Mouse (Mus musculus) forebrain, embryonic 14.5 days (tissue): Measurements from ENCODE around the gene Gm21789. TPM values are rescaled to one million over a fixed set of nuclear protein-coding genes. Genes with fewer than 3 reads are reported as not detected.
"Not testable (repeated sequence)": the region's sequence is repeated elsewhere in the genome, so short reads cannot be mapped to it uniquely, and the experiment has no call there.

Experiments used
- ATAC-seq: fragments of 200-750 bp; cut with Nextera tagmentation; 2 replicates; pipeline ENCODE4 v1.8.0; 2017; ENCODE audit warnings: mild to moderate bottlenecking, moderate library complexity
- DNase-seq: peaks from one replicate; pipeline ENCODE4 v3.0.0-alpha.2; 2015; ENCODE audit warnings: low spot score
- H3K27ac ChIP-seq: fragments of 300-500 bp; sonication (generic); 2 replicates; pipeline ENCODE4 v1.5.1; 2014; ENCODE audit warnings: low read depth, mild to moderate bottlenecking, control low read depth, low read length, moderate library complexity
- H3K27me3 ChIP-seq: fragments of 300-500 bp; sonication (generic); replicated peaks from 2 replicates; pipeline ENCODE4 v1.6.1; 2014; ENCODE audit warnings: low read length, control low read depth, mixed read lengths; ENCODE audit not compliant: control insufficient read depth, insufficient read depth
- H3K36me3 ChIP-seq: fragments of 300-500 bp; sonication (generic); 2 replicates; pipeline ENCODE4 v1.6.1; 2014; ENCODE audit warnings: low read length, control low read depth; ENCODE audit not compliant: control insufficient read depth, insufficient read depth
- H3K4me1 ChIP-seq: fragments of 300-500 bp; sonication (generic); 2 replicates; pipeline ENCODE4 v1.6.1; 2014; ENCODE audit warnings: antibody characterized with exemption, low read length, control low read depth; ENCODE audit not compliant: control insufficient read depth, insufficient read depth
- H3K4me2 ChIP-seq: fragments of 300-500 bp; sonication (generic); 2 replicates; pipeline ENCODE4 v1.6.1; 2014; ENCODE audit warnings: mild to moderate bottlenecking, control low read depth, low read length
- H3K4me3 ChIP-seq: fragments of 300-500 bp; sonication (generic); 2 replicates; pipeline ENCODE4 v1.5.1; 2014; ENCODE audit warnings: low read depth, low read length, control low read depth
- H3K9ac ChIP-seq: fragments of 300-500 bp; sonication (generic); 2 replicates; pipeline ENCODE4 v1.6.1; 2014; ENCODE audit warnings: mild to moderate bottlenecking, low read length, control low read depth, moderate library complexity
- H3K9me3 ChIP-seq: fragments of 300-500 bp; sonication (generic); replicated peaks from 2 replicates; pipeline ENCODE4 v1.6.1; 2016; ENCODE audit warnings: low read length, control low read depth, mixed read lengths; ENCODE audit not compliant: control insufficient read depth
- WGBS: fragments of 180-500 bp; shearing (Covaris S2); extraction: QIAGEN DNeasy Blood & Tissue Kit; methylation state at CpG from one replicate; pipeline ENCODE4 v1.1.7; 2014; 5-methylcytosine and 5-hydroxymethylcytosine counted together
- polyA plus RNA-seq: library from polyadenylated mRNA; unstranded; fragments of >200 nt; fragmentation: Nextera tagmentation; extraction: Ambion mirVana; gene quantifications from 2 replicates; pipeline ENCODE4 v1.2.1, GENCODE M21; 2014

The Gm21789 gene
- not detected in 2 replicates for polyA plus RNA-seq

- not testable (repeated sequence) for H3K27me3 ChIP-seq, H3K9me3 ChIP-seq, H3K4me1 ChIP-seq, H3K4me3 ChIP-seq, H3K9ac ChIP-seq, H3K36me3 ChIP-seq, H3K27ac ChIP-seq, ATAC-seq, DNase-seq, H3K4me2 ChIP-seq
- WGBS = no CpG with 5 or more reads among the region's 1 CpGs
Observed at GRCm38 (mm10) chrX:32941468-32941867, at the start of gene Gm21789. Gene Gm21789, plus strand, starts transcription at chrX:32941768.

- H3K4me3 ChIP-seq = not testable (repeated sequence)
Observed at GRCm38 (mm10) chrX:32894325-32894724, 47.2 kb upstream of the Gm21789 start, which contains the start of gene Btbd35f30. Gene Btbd35f30, plus strand, starts transcription at chrX:32894625.

GRCm38 (mm10) chrX:32973597-32973996 lies 32.0 kb downstream of the Gm21789 start, which contains the start of gene Btbd35f5:
Gene Btbd35f5, plus strand, starts transcription at chrX:32973897.
- not testable (repeated sequence) for H3K27me3 ChIP-seq

More at GRCm38 (mm10) chrX:32894325-32894724, 47.2 kb upstream of the Gm21789 start, which contains the start of gene Btbd35f30:
- not testable (repeated sequence) for H3K9me3 ChIP-seq, DNase-seq, H3K27me3 ChIP-seq, H3K4me1 ChIP-seq, H3K4me2 ChIP-seq, ATAC-seq, H3K9ac ChIP-seq, H3K27ac ChIP-seq, H3K36me3 ChIP-seq
- no CpG with 5 or more reads among the region's 4 CpGs for WGBS

More at GRCm38 (mm10) chrX:32973597-32973996, 32.0 kb downstream of the Gm21789 start, which contains the start of gene Btbd35f5:
- H3K4me3 ChIP-seq, H3K36me3 ChIP-seq, H3K4me2 ChIP-seq, ATAC-seq, DNase-seq, H3K9me3 ChIP-seq, H3K4me1 ChIP-seq, H3K27ac ChIP-seq, H3K9ac ChIP-seq: not testable (repeated sequence)
- WGBS = no CpG with 5 or more reads among the region's 3 CpGs

Other genes with a start within 250 kb of the Gm21789 start
- not detected in 2 replicates for gene Btbd35f21, start 215.7 kb upstream of the Gm21789 start, polyA plus RNA-seq
- not detected in 2 replicates for gene Btbd35f30, start 47.1 kb upstream of the Gm21789 start, polyA plus RNA-seq
- gene Btbd35f5, start 32.1 kb downstream of the Gm21789 start, polyA plus RNA-seq = not detected in 2 replicates